Mouse (Mus musculus): ENCODE results near the gene Spn. TPM values are rescaled to one million over a fixed set of nuclear protein-coding genes. Genes with fewer than 3 reads are reported as not detected.

Spn gene
- total and polyA plus RNA-seq, 3 experiments = 135 to 184 (median 169) TPM

DNA sequence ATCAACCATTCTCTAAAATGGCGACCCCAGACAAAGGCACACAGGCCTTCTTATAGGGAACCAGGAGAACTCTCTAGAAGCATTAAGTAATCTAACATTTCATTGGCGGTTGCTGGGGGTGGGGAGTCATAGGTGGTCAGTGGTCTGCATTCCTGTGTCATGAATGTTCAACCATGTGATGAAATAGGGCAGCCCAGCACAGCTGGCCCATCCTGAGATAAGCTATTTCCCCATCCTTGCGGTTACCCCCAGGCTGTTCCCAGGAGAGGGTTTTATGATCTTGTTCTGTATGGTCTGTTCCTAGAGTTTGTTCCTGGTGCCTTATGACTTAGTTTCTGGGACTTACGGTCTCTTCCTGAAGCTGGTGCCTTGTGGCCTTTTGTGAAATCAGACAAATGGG is 19.9 kb upstream of the Spn start:
- DNase-seq (ENCODE audit: low read depth, low spot score) = no peak
- H3K4me3 ChIP-seq (ENCODE audit: control insufficient read depth in 1 of 2, insufficient read depth in 1 of 2, low read depth in 2 of 2, low read length in 2 of 2) = no peak overlapping the region
- no peak overlapping the region for H3K27ac ChIP-seq (ENCODE audit: control insufficient read depth, low read depth, low read length)
- peaks cover 0 to 12% of the 10 kb centered on the region in 2 experiments; a peak in 2 of 4 replicates for H3K36me3 ChIP-seq (ENCODE audit: control insufficient read depth in 1 of 2, insufficient read depth in 2 of 2, low read length in 2 of 2)
- no peak for TF ChIP-seq TBP (IDR thresholded peaks at IDR 0.05; ENCODE audit: low read depth, low read length)
- no peak for TF ChIP-seq NELFE (IDR thresholded peaks at IDR 0.05; ENCODE audit: low read depth, low read length)
- TF ChIP-seq POLR2AphosphoS2 (IDR thresholded peaks at IDR 0.05; ENCODE audit: low read length) = no peak
- no peak for TF ChIP-seq MAFK (IDR thresholded peaks at IDR 0.05; ENCODE audit: borderline replicate concordance, low read depth, low read length)
- TF ChIP-seq E2F4 (IDR thresholded peaks at IDR 0.05; ENCODE audit: borderline replicate concordance, low read depth, low read length) = no peak
- peak; percentile 77 for TF ChIP-seq ETS1 (IDR thresholded peaks at IDR 0.05; ENCODE audit: low read depth, low read length)
- no peak for TF ChIP-seq GABPA (IDR thresholded peaks at IDR 0.05; ENCODE audit: low read depth, low read length)
- TF ChIP-seq GATA1 (IDR thresholded peaks at IDR 0.05; ENCODE audit: low read depth, low read length) = 0 out of 2 replicates have a peak, but pooled peaks have one; percentile 31
- 0 out of 2 replicates have a peak, but pooled peaks have one; percentile 9 for TF ChIP-seq TCF12 (IDR thresholded peaks at IDR 0.05; ENCODE audit: low read depth, low read length)
- TF ChIP-seq MAX (IDR thresholded peaks at IDR 0.05; ENCODE audit: low read length) = no peak
- no peak for TF ChIP-seq CTCF (IDR thresholded peaks at IDR 0.05 in 2 of 3, conservative IDR thresholded peaks at IDR 0.05 in 1 of 3; ENCODE audit: control insufficient read depth in 1 of 3, insufficient read depth in 1 of 3, low read depth in 2 of 3, low read length in 3 of 3, poor library complexity in 1 of 3, severe bottlenecking in 1 of 3)
- TF ChIP-seq TAL1 (IDR thresholded peaks at IDR 0.05; ENCODE audit: low read length) = peak; percentile 40; the same call in 1 of the 2 replicates
- no peak for TF ChIP-seq ELF1 (IDR thresholded peaks at IDR 0.05; ENCODE audit: low read depth, low read length)
- TF ChIP-seq RCOR1 (IDR thresholded peaks at IDR 0.05; ENCODE audit: low read depth, low read length) = no peak
- peak; percentile 17 to 48; a peak in 1 of 4 replicates for TF ChIP-seq EP300 (IDR thresholded peaks at IDR 0.05; ENCODE audit: low read depth in 1 of 2, low read length in 2 of 2)
- H3K9ac ChIP-seq (ENCODE audit: control insufficient read depth, low read depth, low read length, poor library complexity, severe bottlenecking) = no peak overlapping the region
- H3K4me1 ChIP-seq (ENCODE audit: control insufficient read depth in 1 of 2, insufficient read depth in 2 of 2, low read length in 2 of 2) = peaks cover 3 to 14% of the 10 kb centered on the region in 2 experiments; a peak in 3 of 4 replicates
- no peaks in the 10 kb centered on the region for H3K79me2 ChIP-seq (ENCODE audit: control insufficient read depth, insufficient read depth, low read length, poor library complexity)
- no peaks in the 10 kb centered on the region for H3K9me3 ChIP-seq (replicated peaks; ENCODE audit: insufficient read depth, low read length)
- no peaks in the 10 kb centered on the region for H3K27me3 ChIP-seq (ENCODE audit: control insufficient read depth in 1 of 2, insufficient read depth in 2 of 2, low read length in 2 of 2)

DNA sequence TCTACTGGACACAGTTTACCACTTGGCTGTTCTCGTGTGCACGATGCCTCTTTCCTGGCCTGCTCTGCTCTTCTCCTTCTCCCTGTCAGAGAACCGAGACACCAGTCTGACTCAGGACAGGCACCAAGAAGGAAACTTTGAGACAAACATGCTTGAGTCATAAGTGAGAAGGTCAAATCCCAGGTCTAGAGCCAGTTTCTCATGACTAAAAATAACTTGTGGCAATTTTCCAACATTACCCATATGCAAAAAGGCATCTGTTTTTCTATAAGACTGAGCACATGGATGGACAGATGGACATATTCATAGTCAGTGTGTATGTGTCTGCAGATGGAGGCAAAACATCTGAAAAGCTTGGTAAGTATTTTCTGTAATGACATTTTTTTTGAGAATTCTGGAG is 15.9 kb upstream of the Spn start:
- Histone ChIP-seq H3K27me3 (ENCODE audit: control insufficient read depth in 1 of 2, insufficient read depth in 2 of 2, low read length in 2 of 2) (no peaks in the 10 kb centered on the region), H3K4me3 (ENCODE audit: control insufficient read depth in 1 of 2, insufficient read depth in 1 of 2, low read depth in 2 of 2, low read length in 2 of 2) (no peak overlapping the region), H3K27ac (ENCODE audit: control insufficient read depth, low read depth, low read length) (no peak overlapping the region), H3K9me3 (replicated peaks; ENCODE audit: insufficient read depth, low read length) (no peaks in the 10 kb centered on the region), H3K4me1 (ENCODE audit: control insufficient read depth in 1 of 2, insufficient read depth in 2 of 2, low read length in 2 of 2) (peaks cover 3 to 14% of the 10 kb centered on the region in 2 experiments; a peak in 3 of 4 replicates), H3K9ac (ENCODE audit: control insufficient read depth, low read depth, low read length, poor library complexity, severe bottlenecking) (0 out of 2 replicates have a peak overlapping the region, but pooled peaks have one; percentile 5), H3K79me2 (ENCODE audit: control insufficient read depth, insufficient read depth, low read length, poor library complexity) (no peaks in the 10 kb centered on the region), H3K36me3 (ENCODE audit: control insufficient read depth in 1 of 2, insufficient read depth in 2 of 2, low read length in 2 of 2) (peaks cover 0 to 12% of the 10 kb centered on the region in 2 experiments; a peak in 2 of 4 replicates)
- TF ChIP-seq ZMIZ1 (IDR thresholded peaks at IDR 0.05; ENCODE audit: low read depth, low read length) (no peak), GABPA (IDR thresholded peaks at IDR 0.05; ENCODE audit: low read depth, low read length) (no peak), SMC3 (IDR thresholded peaks at IDR 0.05; ENCODE audit: low read depth, low read length) (no peak), CTCF (IDR thresholded peaks at IDR 0.05 in 2 of 3, conservative IDR thresholded peaks at IDR 0.05 in 1 of 3; ENCODE audit: control insufficient read depth in 1 of 3, insufficient read depth in 1 of 3, low read depth in 2 of 3, low read length in 3 of 3, poor library complexity in 1 of 3, severe bottlenecking in 1 of 3) (no peak), TCF12 (IDR thresholded peaks at IDR 0.05; ENCODE audit: low read depth, low read length) (no peak), EP300 (IDR thresholded peaks at IDR 0.05; ENCODE audit: low read depth in 1 of 2, low read length in 2 of 2) (no peak), USF1 (IDR thresholded peaks at IDR 0.05; ENCODE audit: low read depth, low read length) (no peak), JUND (IDR thresholded peaks at IDR 0.05; ENCODE audit: low read depth, low read length) (no peak), RAD21 (IDR thresholded peaks at IDR 0.05; ENCODE audit: low read depth, low read length) (no peak), TAL1 (IDR thresholded peaks at IDR 0.05; ENCODE audit: low read length) (no peak), CHD2 (IDR thresholded peaks at IDR 0.05; ENCODE audit: low read length) (no peak), MXI1 (IDR thresholded peaks at IDR 0.05; ENCODE audit: low read depth, low read length) (no peak), NELFE (IDR thresholded peaks at IDR 0.05; ENCODE audit: low read depth, low read length) (no peak)
- no peak for DNase-seq (ENCODE audit: low read depth, low spot score)
